Mouse (Mus musculus) natural killer cell, adult 2 months (primary cell): ENCODE results near the gene Ece2.

Experiments
- DNase-seq, 2 experiments: peaks; one replicate each; pipeline ENCODE4 v3.0.0; 2022; ENCODE audit warnings: low spot score in 2 of 2

Ece2 gene

DNA sequence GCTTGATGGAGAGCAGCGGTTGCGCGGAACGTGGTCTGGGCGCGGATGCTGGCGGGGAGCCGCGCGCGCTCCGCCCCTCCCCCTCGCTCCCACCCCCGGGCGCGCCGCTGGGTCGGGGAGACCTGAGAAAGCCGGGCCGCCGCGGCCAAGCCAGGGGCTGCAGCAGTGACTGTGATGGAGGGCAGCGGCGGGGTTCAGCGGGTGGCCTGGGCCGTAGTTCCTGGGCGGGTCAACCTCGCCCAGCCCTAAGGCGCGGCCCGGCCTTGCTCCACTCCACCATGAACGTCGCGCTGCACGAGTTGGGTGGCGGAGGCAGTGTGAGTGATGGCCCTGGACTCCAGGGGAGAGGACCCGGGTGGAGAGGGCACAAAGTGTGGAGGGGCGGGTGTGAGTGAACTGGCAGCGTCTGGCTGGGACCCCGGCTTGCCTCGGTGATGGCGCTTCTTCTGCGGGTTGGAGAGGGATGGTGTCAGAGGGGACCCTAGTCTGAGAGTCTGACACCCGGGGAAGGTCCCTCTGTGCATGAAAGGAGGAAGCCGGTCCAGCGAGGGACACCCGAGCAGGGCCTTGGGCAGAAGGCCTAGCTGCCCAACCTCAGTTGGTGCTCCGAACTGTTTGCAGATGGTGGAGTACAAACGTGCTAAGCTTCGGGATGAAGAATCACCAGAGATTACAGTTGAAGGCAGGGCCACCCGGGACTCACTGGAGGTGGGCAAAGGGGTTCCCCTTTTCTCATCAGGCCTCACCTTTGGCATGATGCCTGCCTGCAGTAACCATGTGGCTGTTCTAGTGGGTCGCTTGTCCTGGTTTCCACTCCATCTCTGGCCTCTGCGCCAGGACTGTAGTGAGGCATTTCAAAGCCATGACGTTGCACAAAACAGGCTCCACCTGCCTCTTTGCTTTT, at the start of gene Ece2:
Ece2 (plus strand) TSS at position 98 of the 904 bp plus-strand sequence.
- DNase-seq, result no peak

DNA sequence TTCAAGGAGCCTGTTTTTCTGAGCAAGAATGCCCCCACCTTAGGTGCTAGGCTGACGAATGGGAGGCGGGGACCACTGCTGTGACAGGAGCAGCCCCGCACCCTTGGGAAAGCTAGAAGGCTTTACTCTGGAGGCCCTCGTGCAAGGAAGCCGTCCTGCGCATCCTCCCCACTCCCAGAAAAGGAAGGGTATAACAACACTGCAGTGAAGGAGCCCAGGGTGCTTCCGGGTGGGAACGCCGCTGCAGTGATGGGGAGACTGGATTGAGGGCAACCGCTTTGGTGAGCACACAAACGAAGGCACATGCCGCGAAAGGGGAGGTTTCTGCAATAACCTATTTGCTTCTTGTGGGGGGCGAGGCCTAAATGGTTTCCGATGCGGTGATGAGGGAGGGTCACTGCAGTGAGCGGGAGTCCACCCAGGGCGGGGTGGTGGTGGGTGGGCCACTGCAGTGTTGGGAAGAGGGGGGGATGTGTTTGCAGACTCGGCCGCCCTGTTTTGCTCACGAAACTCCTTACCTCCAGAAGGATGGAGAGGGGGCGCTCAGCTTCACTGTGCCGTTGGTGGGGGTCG, 40.2 kb upstream of the Ece2 start, which contains the start of gene Vwa5b2:
Vwa5b2 (plus strand) TSS at position 106 of the 573 bp plus-strand sequence.
- no peak for DNase-seq

DNA sequence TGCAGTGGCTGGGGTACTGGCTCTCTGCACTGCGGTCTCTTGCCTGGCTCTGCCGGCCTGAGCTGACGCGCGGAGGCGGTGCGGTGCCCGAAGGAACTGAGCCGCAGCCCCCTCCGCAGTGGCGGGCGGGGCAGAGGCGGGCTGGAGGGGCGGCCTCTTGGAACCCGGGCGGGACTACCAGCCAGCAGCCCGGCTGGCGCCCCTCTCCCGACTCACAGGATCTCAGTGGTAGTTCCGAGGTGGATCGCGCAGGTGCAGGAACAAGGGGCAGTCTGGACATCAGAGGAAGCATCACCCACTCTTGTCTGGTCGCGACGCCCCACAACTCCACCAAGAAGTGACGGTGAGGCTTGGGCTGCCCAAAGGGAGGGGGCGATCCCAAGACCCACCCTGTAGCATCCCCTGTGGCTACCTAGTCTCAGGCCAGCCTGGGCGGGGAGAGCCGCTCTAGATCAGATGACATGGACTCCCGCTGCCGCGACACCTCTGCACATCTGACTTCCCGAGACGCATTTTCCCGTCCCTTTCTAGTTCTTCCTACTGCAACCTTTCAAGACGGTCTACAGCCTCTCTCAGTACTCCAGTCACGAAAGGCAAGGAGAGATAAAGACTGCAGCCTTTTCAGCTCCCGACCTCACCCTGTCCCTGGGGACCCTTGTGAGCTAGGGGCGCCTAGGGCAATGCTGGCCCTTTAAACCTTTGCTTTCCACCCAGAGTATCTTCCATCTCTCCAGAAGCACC, 39.5 kb upstream of the Ece2 start:
- no peak for DNase-seq

DNA sequence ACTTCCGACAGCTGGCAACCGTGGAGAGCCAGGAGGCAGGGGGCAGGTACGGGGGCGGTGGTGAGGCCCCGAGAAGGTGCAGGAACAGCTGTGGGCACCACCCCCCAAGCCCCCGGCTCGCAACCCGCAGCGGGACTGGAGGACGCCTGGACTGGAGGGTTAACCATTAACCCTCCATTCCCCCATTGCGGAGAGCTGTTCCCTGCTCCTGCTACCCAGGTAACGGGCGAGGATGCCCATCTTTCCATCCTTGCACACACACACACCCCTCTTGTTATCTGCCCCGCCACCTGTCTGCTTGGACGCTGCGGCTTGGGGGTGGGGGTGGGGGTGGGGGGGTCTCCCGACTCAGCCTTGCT, 39.0 kb upstream of the Ece2 start:
- no peak for DNase-seq

- DNase-seq, result no peak
These were observed 38.4 kb upstream of the Ece2 start for GRCm38 (mm10) chr16:20591076-20591705.

DNA sequence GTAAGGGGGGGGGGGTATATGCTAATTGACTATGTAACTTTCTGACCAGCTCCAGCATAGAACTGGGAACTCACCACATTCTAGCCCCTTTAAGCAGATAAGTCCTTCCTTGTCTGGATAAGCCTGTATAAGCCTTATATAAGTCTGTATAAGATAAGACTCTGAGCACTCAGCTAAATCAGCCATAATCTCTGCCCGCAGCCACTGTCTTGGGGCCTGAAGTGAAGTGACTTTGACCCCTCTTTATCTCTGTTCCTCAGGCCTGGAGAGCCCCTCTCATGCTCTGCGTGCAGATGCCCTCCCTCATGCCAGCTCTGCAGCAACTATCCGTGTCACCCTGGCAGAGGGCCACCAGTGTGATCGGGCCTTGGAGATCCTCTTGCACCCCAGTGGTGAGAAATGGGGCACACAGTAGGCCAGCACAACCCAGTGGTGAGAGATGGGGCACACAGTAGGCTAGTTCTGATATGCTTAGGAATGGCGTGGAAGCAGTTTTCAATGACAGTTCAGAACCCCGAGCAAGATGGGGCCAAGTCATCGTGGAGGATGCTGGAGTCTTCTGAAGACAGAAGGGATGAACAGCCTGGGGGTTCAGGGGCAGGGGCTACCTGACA, 34.5 kb upstream of the Ece2 start:
- DNase-seq, result no peak

- DNase-seq, result no peak
These were observed 33.9 kb upstream of the Ece2 start for GRCm38 (mm10) chr16:20595737-20596136.

GRCm38 (mm10) chr16:20596687-20597441, 32.8 kb upstream of the Ece2 start:
- DNase-seq, result no peak

GRCm38 (mm10) chr16:20600511-20600910, 29.1 kb upstream of the Ece2 start:
- DNase-seq, result no peak

- DNase-seq, result no peak
These were observed 24.9 kb upstream of the Ece2 start for GRCm38 (mm10) chr16:20604705-20605104.

- peak; percentile 69 to 78 for DNase-seq
These were observed 18.9 kb upstream of the Ece2 start for GRCm38 (mm10) chr16:20610501-20611356.

DNA sequence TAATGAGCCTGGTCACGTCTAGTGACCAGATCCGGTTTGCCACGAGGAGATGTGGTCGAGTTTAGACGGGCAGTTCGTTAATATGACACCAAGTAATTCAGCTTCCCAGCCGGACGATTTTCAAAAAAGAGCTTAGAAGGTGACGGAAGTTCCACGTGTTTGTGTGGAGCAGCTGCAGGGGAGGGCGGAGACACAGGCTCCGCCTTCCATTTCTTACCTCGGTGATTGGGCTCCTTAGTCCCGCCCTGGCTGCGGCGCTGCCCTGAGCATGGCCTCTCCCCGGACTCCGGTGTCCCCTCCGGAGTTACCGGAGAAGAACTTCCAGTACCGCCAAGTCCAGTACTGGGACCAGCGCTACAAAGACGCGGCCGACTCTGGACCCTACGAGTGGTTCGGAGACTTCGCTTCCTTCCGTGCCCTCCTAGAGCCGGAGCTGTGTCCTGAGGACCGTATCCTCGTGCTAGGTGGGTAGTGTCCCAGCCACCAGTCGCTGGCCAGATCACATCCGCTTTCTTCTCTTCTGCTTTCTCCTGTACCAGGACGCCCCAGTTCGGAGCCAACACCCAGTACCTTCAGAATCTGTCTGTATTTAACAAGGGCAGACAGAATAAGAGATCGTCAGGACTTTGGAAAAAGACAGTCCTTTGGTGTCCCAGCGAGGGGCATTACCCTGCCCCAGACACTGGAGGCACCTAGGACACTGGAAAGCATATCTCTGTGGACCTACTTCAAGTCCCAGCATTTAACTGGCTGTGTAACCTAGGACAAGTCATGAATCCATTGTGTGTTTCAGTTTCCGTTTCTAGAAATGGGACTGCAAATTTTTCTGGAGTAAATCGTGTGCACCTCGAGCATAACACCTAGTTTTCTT, 18.0 kb upstream of the Ece2 start, which contains the start of the genes Eef1akmt4, Gm49333 and Alg3:
Eef1akmt4 (plus strand) TSS at position 237 of the 871 bp plus-strand sequence.
Gm49333 (plus strand) TSS at position 254 of the 871 bp plus-strand sequence.
Alg3 (minus strand) TSS at position 379 of the 871 bp plus-strand sequence.
- DNase-seq, result peak; percentile 74 to 81

GRCm38 (mm10) chr16:20619541-20620398, 9.9 kb upstream of the Ece2 start:
- DNase-seq, result peak in 1 of 2 experiments; percentile 6

- no peak for DNase-seq
These were observed 9.3 kb upstream of the Ece2 start for GRCm38 (mm10) chr16:20620399-20620735.

DNA sequence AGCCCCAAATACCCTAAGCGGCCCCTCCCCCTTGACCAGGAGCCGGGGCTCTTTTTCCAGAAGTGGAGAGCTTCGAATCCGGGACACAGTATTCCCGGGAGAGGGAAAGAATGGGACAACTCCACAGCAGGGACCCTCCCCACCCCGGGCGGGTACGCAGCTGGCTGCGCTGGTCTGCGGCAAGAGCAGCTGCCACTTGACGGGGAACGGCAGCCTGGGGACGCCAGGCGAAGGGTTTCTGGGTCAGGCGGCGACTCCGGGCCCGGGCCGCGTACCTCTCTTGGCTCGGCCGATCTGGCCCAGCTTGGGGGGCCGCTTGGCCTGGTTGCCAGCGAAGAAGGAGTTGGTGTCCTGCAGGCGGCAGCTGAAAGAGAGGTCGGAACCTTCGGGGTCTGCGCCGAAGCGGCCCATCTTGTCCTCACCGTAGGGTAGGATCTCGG, 8.9 kb upstream of the Ece2 start:
- no peak for DNase-seq

DNA sequence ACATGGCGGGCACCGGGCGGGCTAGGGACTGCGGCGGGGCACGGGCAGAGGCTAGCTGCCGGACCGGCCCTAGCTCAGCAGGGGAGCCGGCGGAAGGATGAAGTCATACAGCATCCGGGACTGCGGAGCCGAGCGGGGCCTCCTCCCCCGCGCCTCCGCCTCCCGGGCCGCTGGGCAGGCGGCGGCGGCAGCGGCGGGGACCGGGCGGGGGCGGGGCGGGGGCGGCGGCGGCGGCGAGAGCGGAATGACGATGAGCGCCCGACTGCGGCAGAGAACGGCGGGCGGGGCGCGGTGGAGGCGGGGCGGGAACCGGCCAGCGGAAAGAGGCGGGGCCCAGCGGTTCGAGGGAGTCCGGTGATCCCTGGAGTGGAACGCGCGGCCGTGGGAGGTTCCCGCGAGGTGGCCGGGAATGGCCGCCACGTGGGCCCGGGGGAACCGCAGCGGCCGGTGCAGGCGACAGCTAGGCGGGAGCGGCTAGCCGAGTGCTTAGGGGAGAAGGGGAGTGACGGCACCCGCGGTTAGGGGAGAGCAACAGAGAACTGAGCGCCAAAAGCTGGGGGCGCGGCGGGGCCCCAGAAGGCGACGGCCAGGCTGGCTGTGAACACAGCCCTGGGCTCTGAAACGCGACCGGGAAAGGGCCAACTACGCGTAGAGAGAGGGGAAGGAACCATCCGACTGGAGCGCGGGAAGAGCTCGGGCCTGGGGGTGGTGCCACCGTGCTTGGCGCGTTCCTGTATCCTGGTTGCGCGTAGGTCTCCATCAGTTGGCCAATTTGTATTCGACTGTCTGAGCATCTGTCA, 8.2 kb upstream of the Ece2 start, which contains the start of gene Camk2n2:
Camk2n2 (minus strand) TSS at position 97 of the 800 bp plus-strand sequence.
- DNase-seq, result peak in 1 of 2 experiments; percentile 8
